Mouse (Mus musculus) thymus, adult 2 months (tissue): ENCODE measurements around the gene Slc7a4. TPM values are rescaled to one million over a fixed set of nuclear protein-coding genes. Genes with fewer than 3 reads are reported as not detected.
A peak's percentile ranks its signal among the peaks of the same experiment; 100 is the strongest.

Experiments
- DNase-seq: peaks from one replicate; pipeline ENCODE4 v3.0.0; 2021
- H3K27ac ChIP-seq: fragments of 200-500 bp; 2 replicates; pipeline ENCODE4 v1.5.1; 2012; ENCODE audit warnings: low read length, control low read depth; ENCODE audit not compliant: control insufficient read depth, insufficient read depth
- H3K27me3 ChIP-seq: fragments of 200-500 bp; 2 replicates; pipeline ENCODE4 v1.6.1; 2012; ENCODE audit warnings: mild to moderate bottlenecking, low read length, moderate library complexity, mixed read lengths; ENCODE audit not compliant: control insufficient read depth, insufficient read depth
- H3K36me3 ChIP-seq: fragments of 200-500 bp; 2 replicates; pipeline ENCODE4 v1.6.1; 2012; ENCODE audit warnings: mild to moderate bottlenecking, low read length, moderate library complexity; ENCODE audit not compliant: control insufficient read depth, insufficient read depth
- H3K4me1 ChIP-seq: fragments of 200-500 bp; replicated peaks from 2 replicates; pipeline ENCODE4 v1.6.1; 2012; ENCODE audit warnings: low read length; ENCODE audit not compliant: control insufficient read depth, insufficient read depth
- H3K4me3 ChIP-seq: fragments of 200-500 bp; 2 replicates; pipeline ENCODE4 v1.5.1; 2012; ENCODE audit warnings: mild to moderate bottlenecking, low read length, control low read depth, moderate library complexity; ENCODE audit not compliant: control insufficient read depth, insufficient read depth
- CTCF ChIP-seq: fragments of 200-500 bp; IDR thresholded peaks from 2 replicates; pipeline ENCODE4 v1.5.1; 2012; ENCODE audit warnings: mild to moderate bottlenecking, control low read depth, low read length, moderate library complexity, borderline replicate concordance; ENCODE audit not compliant: control insufficient read depth, poor library complexity, insufficient read depth; ENCODE audit errors: extremely low read depth
- POLR2A ChIP-seq: fragments of 200-500 bp; IDR thresholded peaks from 2 replicates; pipeline ENCODE4 v1.6.1; 2012; ENCODE audit warnings: mild to moderate bottlenecking, low read length, control low read depth, moderate library complexity; ENCODE audit not compliant: control insufficient read depth, poor library complexity, insufficient read depth; ENCODE audit errors: extremely low read depth
- WGBS: fragments of 180-500 bp; shearing (Covaris S2); methylation state at CpG from one replicate; pipeline ENCODE4 v1.1.7; 2018; 5-methylcytosine and 5-hydroxymethylcytosine counted together
- polyA plus RNA-seq: library from polyadenylated mRNA; depleted of rRNA; stranded (reverse); fragments of >200 nt; gene quantifications from 2 replicates; pipeline ENCODE4 v1.2.3, GENCODE M21; 2012; rRNA removed

Gene Slc7a4
- polyA plus RNA-seq = 5.0 and 6.5 TPM in 2 replicates

- H3K27me3 ChIP-seq = no peaks in the 10 kb centered on the region
- TF ChIP-seq POLR2A (no peak), CTCF (peak; percentile 62; the same call in 1 of the 2 replicates)
- 57% methylated on average over 8 of the region's 8 CpGs for WGBS
- H3K4me1 ChIP-seq = no peaks in the 10 kb centered on the region
- no peak within 1 kb of the TSS for H3K4me3 ChIP-seq
- no peak within 1 kb of the TSS for H3K27ac ChIP-seq
- H3K36me3 ChIP-seq = no peaks in the 10 kb centered on the region
- peak; percentile 31 for DNase-seq
Measured at GRCm38 (mm10) chr16:17583064-17583463, at the start of gene Slc7a4. Gene Slc7a4, minus strand, starts transcription at chr16:17583214.

- Histone ChIP-seq H3K4me1 (no peaks in the 10 kb centered on the region), H3K27me3 (no peaks in the 10 kb centered on the region), H3K36me3 (peaks cover 40% of the 10 kb centered on the region), H3K4me3 (no peak overlapping the region), H3K27ac (no peak overlapping the region)
- 99% methylated on average over 2 of the region's 2 CpGs for WGBS
- DNase-seq = no peak
- TF ChIP-seq CTCF = no peak
- no peak for TF ChIP-seq POLR2A
Measured at GRCm38 (mm10) chr16:17632580-17632979, 49.6 kb upstream of the Slc7a4 start.

- Histone ChIP-seq H3K4me3 (no peak overlapping the region), H3K4me1 (no peaks in the 10 kb centered on the region), H3K27me3 (no peaks in the 10 kb centered on the region), H3K27ac (no peak overlapping the region), H3K36me3 (peaks cover 45% of the 10 kb centered on the region)
- DNase-seq = no peak
- WGBS = 96% methylated on average over 5 of the region's 5 CpGs
- TF ChIP-seq CTCF (no peak), POLR2A (no peak)
Measured at GRCm38 (mm10) chr16:17626269-17626555, 43.2 kb upstream of the Slc7a4 start.

GRCm38 (mm10) chr16:17625488-17626268 lies 42.7 kb upstream of the Slc7a4 start:
- H3K4me1 ChIP-seq = no peaks in the 10 kb centered on the region
- no peak overlapping the region for H3K4me3 ChIP-seq
- peaks cover 39% of the 10 kb centered on the region for H3K36me3 ChIP-seq
- no peak overlapping the region for H3K27ac ChIP-seq
- DNase-seq = no peak
- H3K27me3 ChIP-seq = no peaks in the 10 kb centered on the region
- TF ChIP-seq CTCF (peak; percentile 26; the same call in 1 of the 2 replicates), POLR2A (no peak)
- 85% methylated on average over 8 of the region's 8 CpGs for WGBS

GRCm38 (mm10) chr16:17621936-17622335 lies 38.9 kb upstream of the Slc7a4 start:
- DNase-seq = no peak
- no peak overlapping the region for H3K27ac ChIP-seq
- H3K4me3 ChIP-seq = no peak overlapping the region
- H3K4me1 ChIP-seq = peaks cover 4% of the 10 kb centered on the region
- no peak for TF ChIP-seq POLR2A
- no peak for TF ChIP-seq CTCF
- H3K27me3 ChIP-seq = no peaks in the 10 kb centered on the region
- WGBS = 100% methylated on average over 1 of the region's 1 CpGs
- peaks cover 11% of the 10 kb centered on the region for H3K36me3 ChIP-seq

- peak; percentile 90 for DNase-seq
- peaks cover 4% of the 10 kb centered on the region for H3K4me1 ChIP-seq
- no peak within 1 kb of the TSS for H3K27ac ChIP-seq
- 2% methylated on average over 60 of the region's 60 CpGs for WGBS
- TF ChIP-seq POLR2A = peak; percentile 33; the same call in 1 of the 2 replicates
- TF ChIP-seq CTCF = no peak
- peaks cover 4% of the 10 kb centered on the region for H3K36me3 ChIP-seq
- no peaks in the 10 kb centered on the region for H3K27me3 ChIP-seq
- H3K4me3 ChIP-seq = peak within 1 kb of the TSS; percentile 72
Measured at GRCm38 (mm10) chr16:17619198-17620105, 36.4 kb upstream of the Slc7a4 start, which contains the start of gene Smpd4. Gene Smpd4, plus strand, starts transcription at chr16:17619354.
